Mouse (Mus musculus): ENCODE results near the gene Olfr152. TPM values are rescaled to one million over a fixed set of nuclear protein-coding genes. Genes with fewer than 3 reads are reported as not detected.

Gene Olfr152
- total and polyA plus RNA-seq, 3 experiments: not detected

- H3K9ac ChIP-seq (ENCODE audit: insufficient read depth, low read depth): no peak overlapping the region
- no peak overlapping the region for H3K27ac ChIP-seq (ENCODE audit: insufficient read depth, low read depth)
- in situ Hi-C loops (cut with MboI; ENCODE audit: low pct_ligation_motif_present, low pct_unique_long_range_greater_than_20kb, low sequenced_read_pairs) (no loop called here), dilution Hi-C loops (cut with MboI; ENCODE audit: extremely low pct_ligation_motif_present, extremely low pct_unique_long_range_greater_than_20kb, low sequenced_read_pairs) (no loop called here)
- H3K27me3 ChIP-seq (replicated peaks): no peaks in the 10 kb centered on the region
- no peak overlapping the region for H3K4me2 ChIP-seq (ENCODE audit: insufficient read depth, low read depth, poor library complexity, severe bottlenecking)
- H3K9me3 ChIP-seq (replicated peaks; ENCODE audit: low read length): peaks cover 13% of the 10 kb centered on the region
- no peak overlapping the region for H3K4me3 ChIP-seq (replicated peaks in 1 of 3; ENCODE audit: low read depth in 2 of 3, low read length in 2 of 3, poor library complexity in 1 of 3)
- DNase-seq (ENCODE audit: extremely low read depth): no peak
- no peaks in the 10 kb centered on the region for H3K36me3 ChIP-seq (replicated peaks in 1 of 2; ENCODE audit: control insufficient read depth in 1 of 2, insufficient read depth in 1 of 2, low read length in 1 of 2)
- H3K79me2 ChIP-seq (replicated peaks; ENCODE audit: control insufficient read depth, extremely low read depth, insufficient read depth, poor library complexity, severe bottlenecking): no peaks in the 10 kb centered on the region
- no peak for TF ChIP-seq CHD1 (IDR thresholded peaks at IDR 0.05; ENCODE audit: low read depth, low read length)
- TF ChIP-seq POLR2A (IDR thresholded peaks at IDR 0.05; ENCODE audit: low read depth, low read length): no peak
- no peak for TF ChIP-seq GABPA (IDR thresholded peaks at IDR 0.05; ENCODE audit: insufficient replicate concordance, low read depth, low read length)
- TF ChIP-seq ZNF384 (IDR thresholded peaks at IDR 0.05; ENCODE audit: low read depth, low read length): no peak
- H3K4me1 ChIP-seq (ENCODE audit: control insufficient read depth in 1 of 2, insufficient read depth in 2 of 2): no peaks in the 10 kb centered on the region
Observed at GRCm38 (mm10) chr2:87776143-87776542, 3.1 kb upstream of the Olfr152 start.

- Histone ChIP-seq H3K36me3 (replicated peaks in 1 of 2; ENCODE audit: control insufficient read depth in 1 of 2, insufficient read depth in 1 of 2, low read length in 1 of 2) (no peaks in the 10 kb centered on the region), H3K9me3 (replicated peaks; ENCODE audit: low read length) (peaks cover 9% of the 10 kb centered on the region), H3K27me3 (replicated peaks) (no peaks in the 10 kb centered on the region), H3K27ac (ENCODE audit: insufficient read depth, low read depth) (no peak within 1 kb of the TSS), H3K9ac (ENCODE audit: insufficient read depth, low read depth) (no peak within 1 kb of the TSS), H3K4me2 (ENCODE audit: insufficient read depth, low read depth, poor library complexity, severe bottlenecking) (no peak within 1 kb of the TSS), H3K79me2 (replicated peaks; ENCODE audit: control insufficient read depth, extremely low read depth, insufficient read depth, poor library complexity, severe bottlenecking) (no peaks in the 10 kb centered on the region), H3K4me3 (replicated peaks in 1 of 3; ENCODE audit: low read depth in 2 of 3, low read length in 2 of 3, poor library complexity in 1 of 3) (no peak within 1 kb of the TSS), H3K4me1 (ENCODE audit: control insufficient read depth in 1 of 2, insufficient read depth in 2 of 2) (no peaks in the 10 kb centered on the region)
- dilution Hi-C loops (cut with MboI; ENCODE audit: extremely low pct_ligation_motif_present, extremely low pct_unique_long_range_greater_than_20kb, low sequenced_read_pairs): no loop called here
- no peak for DNase-seq (ENCODE audit: extremely low read depth)
- TF ChIP-seq JUND (conservative IDR thresholded peaks at IDR 0.05; ENCODE audit: low read depth, low read length): no peak
- no peak for TF ChIP-seq ZNF384 (IDR thresholded peaks at IDR 0.05; ENCODE audit: low read depth, low read length)
- TF ChIP-seq ZC3H11A (IDR thresholded peaks at IDR 0.05; ENCODE audit: low read depth, low read length): no peak
- no peak for TF ChIP-seq NELFE (IDR thresholded peaks at IDR 0.05; ENCODE audit: low read depth, low read length)
- no peak for TF ChIP-seq BHLHE40 (IDR thresholded peaks at IDR 0.05; ENCODE audit: low read depth, low read length)
- TF ChIP-seq TCF12 (IDR thresholded peaks at IDR 0.05; ENCODE audit: low read depth, low read length): no peak
- TF ChIP-seq ZKSCAN1 (IDR thresholded peaks at IDR 0.05; ENCODE audit: borderline replicate concordance, low read depth, low read length): no peak
- no peak for TF ChIP-seq EP300 (IDR thresholded peaks at IDR 0.05; ENCODE audit: low read length)
- no peak for TF ChIP-seq MAZ (IDR thresholded peaks at IDR 0.05; ENCODE audit: low read depth, low read length)
- TF ChIP-seq POLR2A (IDR thresholded peaks at IDR 0.05; ENCODE audit: low read depth, low read length): no peak
- TF ChIP-seq HCFC1 (IDR thresholded peaks at IDR 0.05; ENCODE audit: low read depth, low read length): no peak
- TF ChIP-seq RAD21 (IDR thresholded peaks at IDR 0.05; ENCODE audit: low read depth, low read length): no peak
- TF ChIP-seq USF1 (IDR thresholded peaks at IDR 0.05; ENCODE audit: low read depth, low read length): no peak
- in situ Hi-C loops (cut with MboI; ENCODE audit: low pct_ligation_motif_present, low pct_unique_long_range_greater_than_20kb, low sequenced_read_pairs): no loop called here
Observed at GRCm38 (mm10) chr2:87800292-87800691, 21.0 kb downstream of the Olfr152 start, which contains the start of gene Olfr1143. Gene Olfr1143 (plus strand): TSS chr2:87800592.
